11 mouse cellular contexts compared by ENCODE assay signal in genomic region chr11:80151541-80151940, GRCm38 (mm10).
"Had no signal": no experiment of that assay in that cellular context is flagged by ENCODE, and none has a peak within 500 bp of the region (broad histone marks: within the 10 kb centered on the region; RNA-seq: fewer than 3 reads in every experiment).

No protein-coding gene starts in this region.

- H3K9me3 ChIP-seq: limb, embryonic 10.5 days; midbrain, embryonic 13.5 days had no signal

- H3K4me3 ChIP-seq: layer of hippocampus, adult 2 months; limb, embryonic 10.5 days; midbrain, embryonic 13.5 days had no signal

- H3K9ac ChIP-seq: midbrain, embryonic 13.5 days had no signal

- H3K4me2 ChIP-seq: liver, embryonic 11.5 days; midbrain, embryonic 13.5 days had no signal

- H3K36me3 ChIP-seq: limb, embryonic 10.5 days; midbrain, embryonic 13.5 days had no signal

- H3K27ac ChIP-seq: layer of hippocampus, adult 2 months; limb, embryonic 10.5 days; macrophage; midbrain, embryonic 13.5 days had no signal

- ATAC-seq: intestine, embryonic 16.5 days; midbrain, embryonic 13.5 days had no signal

- DNase-seq: kidney, postnatal 10 days; kidney, postnatal 4 days; spleen, adult 18-20 months; thymus, adult 2 months; thymus, postnatal 25 days had no signal
